Mouse (Mus musculus): ENCODE measurements around the gene Rcn3. TPM values are rescaled to one million over a fixed set of nuclear protein-coding genes. Genes with fewer than 3 reads are reported as not detected.

Gene Rcn3
- polyA plus RNA-seq, 1 experiment = 123 TPM

GRCm38 (mm10) chr7:45135993-45136567, 44.1 kb upstream of the Rcn3 start, which contains the start of the genes Gm45713 and Flt3l:
Gene Gm45713, minus strand, starts transcription at chr7:45136231.
Gene Flt3l, minus strand, starts transcription at chr7:45136432.
- H3K4me2 ChIP-seq (ENCODE audit: low read depth) = peak within 1 kb of the TSS; percentile 84
- TF ChIP-seq POLR2AphosphoS2 (IDR thresholded peaks at IDR 0.05; ENCODE audit: insufficient read length, low read depth) (peak; percentile 29), POLR2A (IDR thresholded peaks at IDR 0.05; ENCODE audit: insufficient read length, low read depth) (peak; percentile 57), MYOD1 (IDR thresholded peaks at IDR 0.05; ENCODE audit: control insufficient read depth in 1 of 3, insufficient read length in 2 of 3, low read depth in 2 of 3) (no peak), MYOG (IDR thresholded peaks at IDR 0.05; ENCODE audit: control insufficient read depth in 1 of 3, insufficient read depth in 1 of 3, insufficient read length in 2 of 3, low read depth in 2 of 3) (peak in 1 of 3 experiments; percentile 33)
- no peaks in the 10 kb centered on the region for H3K79me2 ChIP-seq (ENCODE audit: control insufficient read depth, insufficient read depth)
- no peaks in the 10 kb centered on the region for H3K27me3 ChIP-seq (ENCODE audit: control insufficient read depth, insufficient read depth, insufficient read length)
- H3ac ChIP-seq (ENCODE audit: control insufficient read depth, insufficient read length) = no peak within 1 kb of the TSS
- H3K36me3 ChIP-seq (ENCODE audit: control insufficient read depth, insufficient read depth) = no peaks in the 10 kb centered on the region
- H3K4me3 ChIP-seq = peak within 1 kb of the TSS; percentile 28

DNA sequence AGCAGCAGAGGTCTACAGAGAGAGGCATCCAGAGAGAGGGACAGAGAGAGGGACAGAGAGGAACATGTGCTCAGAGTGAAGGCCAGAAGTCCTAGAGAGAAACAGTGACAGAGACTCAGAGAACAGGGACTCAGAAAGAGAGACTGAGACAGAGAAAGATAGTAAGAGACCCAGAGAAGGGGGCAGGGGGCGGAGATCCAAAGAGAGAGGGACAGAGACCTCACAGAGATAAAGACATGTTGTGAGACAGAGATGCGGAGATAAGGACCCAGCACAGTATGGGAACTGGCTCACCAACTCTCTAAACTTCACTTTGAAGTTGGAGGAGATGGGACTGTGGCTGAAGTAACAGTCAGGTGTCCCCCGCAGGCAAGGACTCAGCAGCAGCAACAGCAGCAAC, 43.3 kb upstream of the Rcn3 start:
- Histone ChIP-seq H3K79me2 (ENCODE audit: control insufficient read depth, insufficient read depth) (no peaks in the 10 kb centered on the region), H3K4me2 (ENCODE audit: low read depth) (peak overlapping the region; percentile 84), H3K36me3 (ENCODE audit: control insufficient read depth, insufficient read depth) (no peaks in the 10 kb centered on the region), H3K27me3 (ENCODE audit: control insufficient read depth, insufficient read depth, insufficient read length) (no peaks in the 10 kb centered on the region), H3ac (ENCODE audit: control insufficient read depth, insufficient read length) (no peak overlapping the region), H3K4me3 (peak overlapping the region; percentile 28)
- no peak for TF ChIP-seq MYOD1 (IDR thresholded peaks at IDR 0.05; ENCODE audit: control insufficient read depth in 1 of 3, insufficient read length in 2 of 3, low read depth in 2 of 3)
- TF ChIP-seq USF1 (IDR thresholded peaks at IDR 0.05; ENCODE audit: low read depth) = no peak
- no peak for TF ChIP-seq POLR2AphosphoS2 (IDR thresholded peaks at IDR 0.05; ENCODE audit: insufficient read length, low read depth)
- no peak for TF ChIP-seq POLR2A (IDR thresholded peaks at IDR 0.05; ENCODE audit: insufficient read length, low read depth)
- no peak for TF ChIP-seq E2F4 (IDR thresholded peaks at IDR 0.05; ENCODE audit: insufficient read depth)

GRCm38 (mm10) chr7:45134544-45135026, 42.6 kb upstream of the Rcn3 start:
- TF ChIP-seq POLR2A (IDR thresholded peaks at IDR 0.05; ENCODE audit: insufficient read length, low read depth) (no peak), REST (IDR thresholded peaks at IDR 0.05; ENCODE audit: insufficient read depth, insufficient read length) (no peak), CEBPB (IDR thresholded peaks at IDR 0.05; ENCODE audit: insufficient read depth, poor library complexity, severe bottlenecking) (no peak), E2F4 (IDR thresholded peaks at IDR 0.05; ENCODE audit: insufficient read depth) (no peak), MYOD1 (IDR thresholded peaks at IDR 0.05; ENCODE audit: control insufficient read depth in 1 of 3, insufficient read length in 2 of 3, low read depth in 2 of 3) (no peak), MAX (IDR thresholded peaks at IDR 0.05; ENCODE audit: low read depth) (no peak), TCF3 (IDR thresholded peaks at IDR 0.05; ENCODE audit: insufficient read length, low read depth) (no peak), MYOG (IDR thresholded peaks at IDR 0.05; ENCODE audit: control insufficient read depth in 1 of 3, insufficient read depth in 1 of 3, insufficient read length in 2 of 3, low read depth in 2 of 3) (no peak), SRF (IDR thresholded peaks at IDR 0.05; ENCODE audit: control insufficient read depth, insufficient read length, low read depth) (no peak), TCF12 (IDR thresholded peaks at IDR 0.05; ENCODE audit: insufficient read depth, poor library complexity, severe bottlenecking) (no peak), USF1 (IDR thresholded peaks at IDR 0.05; ENCODE audit: low read depth) (no peak), POLR2AphosphoS2 (IDR thresholded peaks at IDR 0.05; ENCODE audit: insufficient read length, low read depth) (no peak)
- Histone ChIP-seq H3K4me3 (peak overlapping the region; percentile 28), H3K36me3 (ENCODE audit: control insufficient read depth, insufficient read depth) (no peaks in the 10 kb centered on the region), H3K27me3 (ENCODE audit: control insufficient read depth, insufficient read depth, insufficient read length) (no peaks in the 10 kb centered on the region), H3ac (ENCODE audit: control insufficient read depth, insufficient read length) (no peak overlapping the region), H3K4me2 (ENCODE audit: low read depth) (peak overlapping the region; percentile 84), H3K79me2 (ENCODE audit: control insufficient read depth, insufficient read depth) (no peaks in the 10 kb centered on the region)

DNA sequence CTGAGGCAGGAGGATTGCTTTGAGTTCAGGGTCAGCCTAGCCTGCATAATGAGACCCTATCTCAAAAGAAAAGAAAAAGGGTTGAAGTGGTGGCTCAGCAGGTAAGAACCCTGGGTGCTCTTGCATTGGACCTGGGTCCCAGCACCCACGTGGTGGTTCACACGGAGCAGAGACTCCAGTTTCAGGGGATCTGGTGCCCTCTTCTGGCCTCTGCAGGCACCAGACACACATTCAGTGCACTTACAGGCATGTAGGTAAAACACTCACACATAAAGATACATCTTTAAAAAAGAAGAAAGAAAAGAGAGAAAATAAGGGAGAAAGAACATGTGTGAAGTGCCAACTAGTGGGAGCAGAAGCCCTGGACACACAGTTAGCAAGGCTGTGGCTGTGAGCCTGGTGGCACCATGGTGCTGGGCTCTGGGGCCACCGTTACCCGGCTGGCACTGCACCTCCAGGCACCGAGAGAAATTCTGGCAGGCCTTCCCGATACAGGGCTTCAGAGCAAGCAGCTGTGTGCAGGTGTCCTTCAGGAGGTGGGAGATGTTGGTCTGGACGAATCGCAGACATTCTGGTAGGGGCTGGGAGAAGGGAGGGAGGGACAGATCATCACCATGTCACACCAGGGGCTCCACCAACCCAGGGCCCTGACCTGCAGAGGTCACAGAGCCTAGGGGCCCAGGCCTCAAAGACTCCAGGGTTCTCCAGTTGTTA, 41.6 kb upstream of the Rcn3 start:
- no peaks in the 10 kb centered on the region for H3K79me2 ChIP-seq (ENCODE audit: control insufficient read depth, insufficient read depth)
- no peak overlapping the region for H3K4me2 ChIP-seq (ENCODE audit: low read depth)
- H3ac ChIP-seq (ENCODE audit: control insufficient read depth, insufficient read length) = no peak overlapping the region
- no peaks in the 10 kb centered on the region for H3K27me3 ChIP-seq (ENCODE audit: control insufficient read depth, insufficient read depth, insufficient read length)
- no peaks in the 10 kb centered on the region for H3K36me3 ChIP-seq (ENCODE audit: control insufficient read depth, insufficient read depth)
- TF ChIP-seq POLR2AphosphoS2 (IDR thresholded peaks at IDR 0.05; ENCODE audit: insufficient read length, low read depth) = no peak
- no peak for TF ChIP-seq TCF12 (IDR thresholded peaks at IDR 0.05; ENCODE audit: insufficient read depth, poor library complexity, severe bottlenecking)
- TF ChIP-seq REST (IDR thresholded peaks at IDR 0.05; ENCODE audit: insufficient read depth, insufficient read length) = no peak
- no peak for TF ChIP-seq POLR2A (IDR thresholded peaks at IDR 0.05; ENCODE audit: insufficient read length, low read depth)
- no peak for TF ChIP-seq SRF (IDR thresholded peaks at IDR 0.05; ENCODE audit: control insufficient read depth, insufficient read length, low read depth)
- TF ChIP-seq MYOG (IDR thresholded peaks at IDR 0.05; ENCODE audit: control insufficient read depth in 1 of 3, insufficient read depth in 1 of 3, insufficient read length in 2 of 3, low read depth in 2 of 3) = no peak
- no peak for TF ChIP-seq CEBPB (IDR thresholded peaks at IDR 0.05; ENCODE audit: insufficient read depth, poor library complexity, severe bottlenecking)
- no peak for TF ChIP-seq TCF3 (IDR thresholded peaks at IDR 0.05; ENCODE audit: insufficient read length, low read depth)
- TF ChIP-seq USF1 (IDR thresholded peaks at IDR 0.05; ENCODE audit: low read depth) = no peak
- no peak for TF ChIP-seq MYOD1 (IDR thresholded peaks at IDR 0.05; ENCODE audit: control insufficient read depth in 1 of 3, insufficient read length in 2 of 3, low read depth in 2 of 3)
- TF ChIP-seq E2F4 (IDR thresholded peaks at IDR 0.05; ENCODE audit: insufficient read depth) = no peak
- TF ChIP-seq MAX (IDR thresholded peaks at IDR 0.05; ENCODE audit: low read depth) = no peak
- no peak overlapping the region for H3K4me3 ChIP-seq

Data from myocyte (in vitro differentiated cells).